Mouse (Mus musculus) 3T3-L1 (cell line): Measurements from ENCODE around the gene Ppp6r2.

ENCODE experiments used
- DNase-seq: peaks from one replicate; pipeline ENCODE4 v3.0.0-alpha.2; 2015; ENCODE audit warnings: low read depth, low spot score

Gene Ppp6r2

GRCm38 (mm10) chr15:89181561-89182270, 29.6 kb upstream of the Ppp6r2 start:
- peak; percentile 22 for DNase-seq

DNA sequence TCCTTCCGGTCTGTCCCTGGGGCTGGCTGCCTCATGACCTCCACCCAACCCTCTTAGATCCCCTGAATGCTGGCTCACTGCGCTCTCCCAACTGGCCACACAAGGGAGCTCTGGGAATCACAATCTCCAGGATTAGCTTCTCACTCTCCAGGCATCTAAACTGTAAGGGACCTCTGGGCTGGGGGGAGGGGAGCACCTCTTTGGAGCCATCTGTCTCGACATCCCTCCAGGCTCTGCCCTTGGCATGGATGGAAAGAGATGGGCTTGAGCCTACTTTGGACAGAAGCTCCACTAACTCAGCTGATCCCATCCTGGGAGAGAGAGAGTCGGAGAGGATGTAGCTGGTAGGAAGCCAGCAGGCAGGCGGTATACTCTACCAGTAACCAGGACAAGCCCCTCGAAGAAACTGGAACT, 29.0 kb upstream of the Ppp6r2 start:
- DNase-seq: peak; percentile 54

GRCm38 (mm10) chr15:89182842-89183241, 28.5 kb upstream of the Ppp6r2 start:
- DNase-seq: no peak

GRCm38 (mm10) chr15:89184141-89184936, 27.0 kb upstream of the Ppp6r2 start:
- no peak for DNase-seq

DNA sequence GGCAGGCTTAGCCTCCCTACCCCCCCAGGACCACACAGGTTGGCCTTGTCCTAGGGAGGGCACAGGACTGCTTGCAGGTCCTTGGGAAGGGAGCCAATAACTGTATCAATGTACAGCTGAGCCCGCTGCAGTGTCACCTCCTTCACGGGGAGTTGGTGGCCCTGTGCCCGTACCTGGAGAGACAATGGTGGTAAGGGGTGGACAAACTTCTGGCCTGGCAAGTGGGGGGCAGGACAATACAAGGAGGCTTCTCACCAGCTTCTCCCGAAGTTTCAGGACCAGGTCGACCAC, 26.5 kb upstream of the Ppp6r2 start:
- no peak for DNase-seq

DNA sequence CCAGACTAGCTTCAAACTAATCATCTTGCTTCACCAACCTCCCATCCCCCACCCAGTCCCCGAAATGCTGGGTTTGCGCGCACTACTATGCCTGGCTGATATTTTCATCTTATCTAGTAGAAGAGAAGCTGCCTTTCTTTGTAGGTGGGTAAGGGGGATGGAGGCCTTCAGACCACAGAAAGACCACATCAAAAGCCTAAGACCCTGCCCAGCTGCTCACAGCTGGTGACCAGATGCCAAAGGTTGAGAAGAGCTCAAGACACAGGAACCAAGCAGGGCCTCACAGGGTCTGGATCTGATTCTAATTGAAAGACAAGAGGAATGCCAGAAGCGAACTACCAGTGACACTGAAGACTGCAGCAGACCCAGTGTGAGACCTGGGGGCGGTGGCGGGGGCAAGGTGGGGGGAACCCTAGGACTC, 16.1 kb upstream of the Ppp6r2 start:
- DNase-seq: peak; percentile 42

GRCm38 (mm10) chr15:89195690-89196312, 15.6 kb upstream of the Ppp6r2 start:
- DNase-seq: peak; percentile 88

- peak; percentile 97 for DNase-seq
These were observed 15.0 kb upstream of the Ppp6r2 start, which contains the start of gene Dennd6b for GRCm38 (mm10) chr15:89196313-89196706. Gene Dennd6b, minus strand, starts transcription at chr15:89196496.

- DNase-seq: no peak
These were observed 14.3 kb upstream of the Ppp6r2 start for GRCm38 (mm10) chr15:89197056-89197455.

DNA sequence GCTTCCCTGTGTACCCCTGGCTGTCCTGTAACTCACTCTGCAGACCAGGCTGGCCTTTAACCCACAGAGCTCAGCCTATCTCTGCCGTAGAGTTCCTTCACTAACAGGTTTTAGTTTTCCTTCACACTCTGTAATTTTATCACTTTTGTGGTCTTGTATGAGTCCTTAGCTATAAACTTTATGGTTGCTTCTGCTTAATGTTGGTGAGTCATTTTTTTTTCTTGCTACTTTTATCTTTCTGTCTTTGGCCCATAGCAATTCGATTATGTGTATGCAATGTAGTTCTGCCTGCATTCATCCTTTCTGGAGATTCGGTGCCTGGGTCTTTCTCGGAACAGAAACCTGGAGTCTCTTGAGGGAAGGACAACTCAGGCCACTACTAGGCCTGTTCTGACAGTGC, 3.9 kb upstream of the Ppp6r2 start:
- no peak for DNase-seq

DNA sequence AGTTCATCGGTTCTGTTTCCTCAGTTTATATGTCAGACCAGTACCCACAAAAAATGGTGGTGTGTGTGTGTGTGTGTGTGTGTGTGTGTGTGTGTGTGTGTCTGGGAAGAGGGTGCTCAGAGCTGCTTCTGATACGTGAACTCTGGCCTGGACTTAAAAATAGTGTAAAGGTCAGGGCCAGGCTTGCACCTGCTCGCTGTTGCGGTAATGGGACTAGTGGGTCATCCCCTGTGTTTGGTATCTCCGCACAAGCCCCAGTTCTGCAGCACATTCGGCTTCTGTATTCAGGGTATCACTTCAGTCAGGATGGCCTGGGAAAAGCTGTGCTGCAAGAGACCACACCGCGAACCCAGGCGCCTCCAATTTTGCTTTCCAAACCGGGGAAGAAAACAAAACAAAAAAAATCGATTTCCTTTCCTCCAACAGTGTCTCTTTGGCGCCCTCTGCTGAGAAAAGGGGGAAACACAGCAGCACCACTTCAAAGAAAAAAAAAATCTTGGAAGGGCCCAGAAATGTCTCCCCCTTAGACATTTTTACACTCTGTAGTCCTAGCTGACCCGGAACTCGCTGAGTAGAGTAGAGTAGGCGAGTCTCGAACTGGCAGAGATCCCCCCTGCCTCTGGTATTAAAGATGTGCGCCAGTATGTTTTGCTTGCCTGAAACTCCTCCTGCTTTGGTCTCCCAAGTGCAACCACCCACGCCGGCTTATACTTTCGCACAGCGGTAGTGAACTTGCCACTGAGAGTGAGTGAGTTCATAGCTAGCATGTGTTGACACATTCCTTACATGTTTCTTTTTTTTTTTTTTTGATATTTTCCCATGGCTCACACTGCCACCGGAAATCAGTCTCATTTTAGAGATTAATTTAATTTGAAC, 1.2 kb upstream of the Ppp6r2 start:
- peak; percentile 90 for DNase-seq

DNA sequence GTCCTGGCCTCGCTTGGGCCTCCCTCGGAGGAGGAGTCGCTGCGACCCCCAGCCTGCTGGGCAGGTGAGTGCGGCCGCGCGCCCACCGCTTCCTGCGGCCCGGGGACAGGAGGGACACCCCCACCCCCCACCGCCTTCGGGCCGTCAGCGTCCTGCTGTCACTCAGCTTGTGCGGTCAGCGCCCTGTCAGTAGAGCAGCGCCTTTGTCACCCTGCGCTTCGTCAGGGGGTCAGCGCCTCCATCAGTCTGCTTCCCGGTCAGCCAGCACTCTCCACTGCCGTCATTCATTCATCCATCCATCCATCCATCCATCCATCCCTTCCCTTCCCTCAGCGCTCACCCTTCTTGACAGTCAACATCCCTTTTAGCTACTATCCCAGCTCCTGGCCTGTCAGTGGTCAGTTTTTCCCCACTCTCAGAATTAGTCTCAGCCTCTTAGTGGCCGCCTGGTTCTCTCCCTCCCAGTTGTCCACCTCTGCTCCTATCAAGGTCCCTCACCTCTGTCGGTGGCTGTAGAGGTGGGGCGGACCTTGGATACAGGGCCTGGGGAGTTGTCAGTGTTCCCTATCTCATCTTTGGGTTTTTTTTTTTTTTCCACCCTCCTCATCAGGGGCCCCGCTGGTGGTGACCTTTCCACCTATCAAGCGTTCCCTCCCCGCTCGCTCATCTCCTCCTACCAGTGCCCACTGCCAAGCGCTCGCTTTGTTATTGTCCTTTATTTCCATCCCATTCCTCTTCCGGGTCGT, 536 bp downstream of the Ppp6r2 start:
- DNase-seq: peak; percentile 31

DNA sequence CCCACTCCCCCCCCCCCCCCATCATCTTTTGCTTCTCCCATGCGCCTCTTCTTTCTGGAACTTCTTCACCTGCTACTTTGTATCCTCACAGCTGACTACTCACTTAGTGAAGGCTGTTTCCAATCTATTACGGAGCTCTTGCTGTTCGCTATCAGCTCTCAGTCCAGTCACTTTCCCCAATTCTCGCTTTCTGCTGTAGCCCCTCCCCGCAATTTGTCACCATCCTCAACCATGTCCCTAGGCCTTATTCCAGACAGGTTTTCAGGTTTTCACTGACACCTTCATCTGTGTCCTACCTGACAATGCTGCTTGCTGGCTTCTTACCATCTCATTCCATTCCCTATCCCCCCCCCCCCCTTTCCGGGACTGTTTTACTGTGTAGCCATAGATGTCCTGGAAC, 1.1 kb downstream of the Ppp6r2 start:
- DNase-seq: no peak

DNA sequence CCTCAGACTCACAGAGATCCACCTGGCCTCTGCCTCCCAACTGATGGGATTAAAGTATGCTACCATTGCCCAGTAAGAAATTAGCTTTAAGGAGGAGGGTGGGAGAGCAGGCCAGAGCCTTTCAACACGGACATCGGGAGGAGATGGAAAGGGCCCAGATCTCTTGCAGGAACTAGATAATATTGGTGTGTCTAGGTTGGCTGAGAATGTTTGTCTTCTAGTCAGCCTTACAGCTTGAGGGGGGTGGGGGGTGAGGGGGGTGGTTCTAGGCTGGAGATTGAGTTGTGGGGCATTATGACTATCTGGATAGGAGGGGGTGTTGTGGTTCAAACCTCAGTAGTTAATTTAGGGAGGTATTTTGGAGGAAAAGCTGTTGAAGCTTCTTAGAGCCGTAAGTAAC, 2.2 kb downstream of the Ppp6r2 start:
- DNase-seq: no peak

DNA sequence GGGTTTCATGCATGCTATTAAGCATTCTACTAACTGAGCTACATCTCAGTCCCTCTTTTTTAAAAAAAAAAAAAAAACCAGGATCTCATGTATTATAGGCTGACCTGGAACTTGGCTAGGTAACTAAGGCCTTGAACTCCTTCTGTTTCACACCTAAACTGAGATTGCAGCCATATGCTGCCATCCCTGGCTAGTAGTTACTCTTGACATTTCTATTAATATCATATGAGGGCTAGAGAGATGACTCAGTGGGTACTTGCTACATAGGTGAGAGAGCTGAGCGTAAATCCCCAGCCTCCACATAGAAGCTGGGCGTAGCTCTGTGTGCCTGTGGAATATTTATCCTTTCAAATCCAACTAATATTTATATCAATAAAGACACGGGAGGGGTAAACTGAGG, 3.6 kb downstream of the Ppp6r2 start:
- no peak for DNase-seq

DNA sequence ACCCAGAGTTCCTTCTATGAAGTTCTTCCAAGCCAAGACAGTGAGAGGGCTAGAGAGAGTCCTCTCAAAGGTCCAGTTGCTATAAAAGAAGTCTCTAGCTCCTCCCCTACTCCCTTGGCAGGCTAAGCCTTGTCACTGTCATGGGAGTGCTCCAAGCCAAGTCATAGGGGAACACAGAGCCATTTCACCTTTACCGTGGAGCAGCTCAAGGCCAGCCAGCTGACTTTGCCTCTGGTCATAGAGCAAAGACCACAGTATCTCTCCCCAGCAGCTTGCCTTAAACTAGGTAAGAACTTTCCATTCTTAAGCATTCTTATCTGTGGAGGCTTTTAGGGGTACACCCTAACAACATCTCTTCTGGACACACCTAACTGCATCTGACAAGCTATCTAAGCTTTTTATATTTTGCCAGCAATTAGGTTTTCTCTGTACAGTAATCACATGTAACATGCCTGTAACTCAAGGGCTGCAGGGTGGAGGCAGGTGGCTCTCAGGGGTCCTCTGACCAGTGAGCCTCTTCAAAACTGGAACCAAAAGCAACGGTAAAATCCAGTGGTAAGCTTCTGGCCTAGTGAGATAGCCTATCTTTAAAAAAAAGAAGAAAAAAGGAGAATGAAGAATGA, 4.4 kb downstream of the Ppp6r2 start:
- DNase-seq: no peak

DNA sequence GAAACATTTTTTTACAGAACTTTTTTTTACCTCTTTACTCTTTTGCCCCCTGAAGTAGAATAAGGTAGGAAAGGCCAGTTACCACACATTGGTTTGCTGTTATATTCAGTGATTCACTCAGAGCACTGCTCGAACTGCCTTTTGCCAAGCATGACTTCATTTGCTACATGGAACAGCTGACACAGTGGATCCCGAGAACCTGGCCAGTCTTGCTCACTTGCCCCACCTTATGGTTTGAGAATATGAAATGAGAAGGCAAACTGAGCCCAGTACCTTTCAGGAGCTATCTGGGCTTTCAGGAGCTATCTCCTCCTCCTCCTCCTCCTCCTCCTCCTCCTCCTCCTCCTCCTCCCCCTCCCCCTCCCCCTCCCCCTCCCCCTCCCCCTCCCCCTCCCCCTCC, 22.2 kb downstream of the Ppp6r2 start:
- peak; percentile 71 for DNase-seq

- no peak for DNase-seq
These were observed 22.7 kb downstream of the Ppp6r2 start for GRCm38 (mm10) chr15:89234052-89234451.

DNA sequence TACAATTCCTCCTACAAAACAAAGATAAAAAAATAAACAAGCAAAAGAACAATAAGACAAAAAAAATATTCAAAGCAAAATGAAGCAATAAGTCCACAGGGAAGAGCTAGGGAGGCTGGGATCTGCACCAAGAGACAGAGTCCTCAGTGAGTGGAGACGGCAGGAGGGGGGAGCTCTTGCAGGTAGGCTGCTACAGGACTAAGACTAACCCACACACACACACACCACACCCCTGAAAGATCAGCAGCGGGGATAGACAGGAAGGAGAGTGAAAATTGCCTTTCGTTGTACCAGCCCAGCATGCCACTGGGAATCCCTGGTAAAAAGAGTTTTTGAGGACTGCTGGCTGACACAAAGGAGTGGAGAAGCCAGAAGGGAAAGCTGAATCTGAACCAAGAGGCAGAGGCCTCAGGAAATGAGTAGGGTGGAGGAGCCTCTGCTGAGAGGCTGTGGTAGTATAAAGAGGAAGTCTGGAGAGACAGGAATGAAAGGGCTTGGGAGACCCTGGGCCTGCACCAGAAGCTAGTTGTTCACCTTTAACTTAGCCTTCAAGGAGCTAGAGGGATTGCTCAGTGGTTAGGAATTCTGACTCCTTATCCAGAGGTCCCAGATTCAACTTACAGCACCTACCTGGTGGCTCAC, 28.5 kb downstream of the Ppp6r2 start:
- no peak for DNase-seq

- peak; percentile 36 for DNase-seq
These were observed 29.7 kb downstream of the Ppp6r2 start for GRCm38 (mm10) chr15:89241025-89241424.
